Mouse (Mus musculus): ENCODE measurements around the gene Swap70.

DNA sequence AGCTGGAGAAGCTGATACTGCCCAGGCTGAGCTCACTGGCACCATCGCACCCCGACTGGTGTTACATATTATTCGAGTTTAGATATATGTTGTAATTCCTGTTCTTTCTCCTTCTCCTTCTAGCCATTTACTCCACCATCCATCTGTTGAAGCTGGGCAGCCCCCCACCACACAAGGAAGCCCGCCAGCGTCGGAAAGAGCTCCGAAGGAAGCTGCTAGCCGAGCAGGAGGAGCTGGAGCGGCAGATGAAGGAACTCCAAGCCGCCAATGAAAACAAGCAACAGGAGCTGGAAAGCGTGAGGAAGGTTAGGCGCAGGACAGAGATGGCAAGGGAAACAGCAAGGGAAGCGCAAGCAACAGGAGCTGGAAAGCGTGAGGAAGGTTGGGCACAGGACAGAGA lies 48.3 kb downstream of the Swap70 start:
- TF ChIP-seq CTCF (IDR thresholded peaks at IDR 0.05) (no peak), EP300 (IDR thresholded peaks at IDR 0.05; ENCODE audit: insufficient read depth, low read depth, low read length) (no peak)

Measured in heart, adult 2 months (tissue).